Mouse (Mus musculus) layer of hippocampus, postnatal 36 days (tissue): ENCODE results near the gene Arid3c. TPM values are rescaled to one million over a fixed set of nuclear protein-coding genes. Genes with fewer than 3 reads are reported as not detected.
A peak's percentile ranks its signal among the peaks of the same experiment; 100 is the strongest.
"Not testable (repeated sequence)": the region's sequence is repeated elsewhere in the genome, so short reads cannot be mapped to it uniquely, and the experiment has no call there.

Experiments used
- DNase-seq, 2 experiments: peaks; one replicate each; pipeline ENCODE4 v3.0.0; 2022
- total RNA-seq, 2 experiments: library from RNA; stranded (reverse); gene quantifications; 2 replicates each; pipeline ENCODE4 v1.2.3; 2021

Gene Arid3c
- total RNA-seq, result not detected

- no peak for DNase-seq
Observed at GRCm38 (mm10) chr4:41731052-41731765, at the start of gene Arid3c. Gene Arid3c, minus strand, starts transcription at chr4:41731142.

GRCm38 (mm10) chr4:41775840-41776239, 44.9 kb upstream of the Arid3c start:
- DNase-seq, result not testable (repeated sequence)

- not testable (repeated sequence) for DNase-seq
Observed at GRCm38 (mm10) chr4:41774506-41774905, 43.6 kb upstream of the Arid3c start.

- DNase-seq, result peak; percentile 78 to 81
Observed at GRCm38 (mm10) chr4:41774002-41774401, 43.1 kb upstream of the Arid3c start, which contains the start of gene Ccl27a. Gene Ccl27a, minus strand, starts transcription at chr4:41774247.

GRCm38 (mm10) chr4:41773502-41773901, 42.6 kb upstream of the Arid3c start:
- peak in 1 of 2 experiments; percentile 46 for DNase-seq

- not testable (repeated sequence) for DNase-seq
Observed at GRCm38 (mm10) chr4:41772946-41773345, 42.0 kb upstream of the Arid3c start.

- not testable (repeated sequence) for DNase-seq
Observed at GRCm38 (mm10) chr4:41767301-41767700, 36.4 kb upstream of the Arid3c start.

- DNase-seq, result not testable (repeated sequence)
Observed at GRCm38 (mm10) chr4:41763176-41763575, 32.2 kb upstream of the Arid3c start.

- DNase-seq, result peak; percentile 34 to 56
Observed at GRCm38 (mm10) chr4:41762688-41763114, 31.8 kb upstream of the Arid3c start.

GRCm38 (mm10) chr4:41762099-41762687, 31.3 kb upstream of the Arid3c start:
- no peak for DNase-seq

GRCm38 (mm10) chr4:41761680-41762079, 30.7 kb upstream of the Arid3c start:
- no peak for DNase-seq

GRCm38 (mm10) chr4:41760911-41761310, 30.0 kb upstream of the Arid3c start:
- DNase-seq, result no peak

GRCm38 (mm10) chr4:41760288-41760721, 29.4 kb upstream of the Arid3c start:
- DNase-seq, result peak; percentile 66 to 70

GRCm38 (mm10) chr4:41759656-41760287, 28.8 kb upstream of the Arid3c start:
- DNase-seq, result no peak

- no peak for DNase-seq
Observed at GRCm38 (mm10) chr4:41759206-41759605, 28.3 kb upstream of the Arid3c start.

- no peak for DNase-seq
Observed at GRCm38 (mm10) chr4:41758701-41759100, 27.8 kb upstream of the Arid3c start.

GRCm38 (mm10) chr4:41758021-41758420, 27.1 kb upstream of the Arid3c start:
- DNase-seq, result no peak

GRCm38 (mm10) chr4:41757321-41757720, 26.4 kb upstream of the Arid3c start:
- DNase-seq, result no peak

- DNase-seq, result no peak
Observed at GRCm38 (mm10) chr4:41756440-41756839, 25.5 kb upstream of the Arid3c start.

- DNase-seq, result peak; percentile 78 to 82
Observed at GRCm38 (mm10) chr4:41755338-41756305, 24.7 kb upstream of the Arid3c start, which contains the start of gene Sigmar1. Gene Sigmar1, minus strand, starts transcription at chr4:41756157.

GRCm38 (mm10) chr4:41754797-41755337, 23.9 kb upstream of the Arid3c start, which contains the start of gene Galt:
Gene Galt, plus strand, starts transcription at chr4:41755228.
- no peak for DNase-seq

- DNase-seq, result no peak
Observed at GRCm38 (mm10) chr4:41745021-41745420, 14.1 kb upstream of the Arid3c start.
